8 mouse cellular contexts compared by ENCODE assay signal in the genomic region with DNA sequence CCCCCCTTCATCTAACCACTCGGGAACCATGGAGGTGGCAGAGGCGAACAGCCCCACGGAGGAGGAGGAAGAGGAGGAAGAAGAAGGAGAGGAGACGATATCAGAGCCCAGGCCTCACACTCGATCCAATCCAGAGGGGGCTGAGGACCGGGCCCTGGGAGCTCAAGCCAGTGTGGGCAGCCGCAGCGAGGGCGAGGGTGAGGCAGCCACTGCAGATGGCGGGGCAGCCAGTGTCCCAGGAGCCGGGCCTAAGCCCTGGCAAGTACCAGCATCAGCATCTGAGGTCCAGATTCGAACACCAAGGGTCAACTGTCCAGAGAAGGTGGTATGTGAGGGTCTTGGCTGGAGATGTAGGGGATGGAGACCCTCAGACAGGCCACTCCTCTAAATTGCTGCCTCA. TPM values are rescaled to one million over a fixed set of nuclear protein-coding genes. Genes with fewer than 3 reads are reported as not detected.
DNase-seq lines count a peak whose midpoint lies in the region; ATAC-seq and TF ChIP-seq lines count a peak whose summit lies in the region.

No protein-coding gene starts in this region.

- peak overlapping the region; percentile 94 for H3K4me2 ChIP-seq in liver, embryonic 11.5 days
- H3K4me2 ChIP-seq in embryonic facial prominence, embryonic 15.5 days (replicated peaks): peak overlapping the region; percentile 87
- H3K4me2 ChIP-seq in hindbrain, embryonic 14.5 days (replicated peaks): peak overlapping the region; percentile 81
- H3K4me2 ChIP-seq in midbrain, postnatal 0 days (ENCODE audit: low read depth, low read length, poor library complexity, severe bottlenecking): peak overlapping the region; percentile 88

- DNase-seq in liver, embryonic 11.5 days (ENCODE audit: low spot score): no peak
- no peak for DNase-seq in liver
- no peak for DNase-seq in hindbrain, embryonic 14.5 days (ENCODE audit: low spot score)
- no peak for DNase-seq in midbrain, postnatal 0 days (ENCODE audit: low spot score)
- DNase-seq in left cerebral cortex, postnatal 25 days (ENCODE audit: low spot score in 2 of 2): no peak
- no peak for DNase-seq in adipocyte (ENCODE audit: low spot score)
- DNase-seq in layer of hippocampus, adult 11-12 months (ENCODE audit: low spot score): no peak

- H3K36me3 ChIP-seq in liver, embryonic 11.5 days (ENCODE audit: control insufficient read depth, insufficient read depth, low read length): peaks cover 13% of the 10 kb centered on the region; the same call in 1 of the 2 replicates
- H3K36me3 ChIP-seq in embryonic facial prominence, embryonic 15.5 days: peaks cover 24% of the 10 kb centered on the region
- peaks cover 16% of the 10 kb centered on the region for H3K36me3 ChIP-seq in hindbrain, embryonic 14.5 days (replicated peaks; ENCODE audit: control insufficient read depth, insufficient read depth)
- H3K36me3 ChIP-seq in midbrain, postnatal 0 days (ENCODE audit: insufficient read depth, low read length): peaks cover 6% of the 10 kb centered on the region

- peak overlapping the region; percentile 92 for H3K4me3 ChIP-seq in liver, embryonic 11.5 days (ENCODE audit: low read depth, low read length)
- H3K4me3 ChIP-seq in embryonic facial prominence, embryonic 15.5 days (replicated peaks): peak overlapping the region; percentile 82
- H3K4me3 ChIP-seq in hindbrain, embryonic 14.5 days (replicated peaks; ENCODE audit: low read length): peak overlapping the region; percentile 68; the same call in 1 of the 2 replicates
- peak overlapping the region; percentile 61 for H3K4me3 ChIP-seq in midbrain, postnatal 0 days (ENCODE audit: low read depth, low read length)

- no peaks in the 10 kb centered on the region for H3K27me3 ChIP-seq in liver, embryonic 11.5 days (replicated peaks; ENCODE audit: control insufficient read depth, insufficient read depth, low read length)
- H3K27me3 ChIP-seq in embryonic facial prominence, embryonic 15.5 days: no peaks in the 10 kb centered on the region
- H3K27me3 ChIP-seq in hindbrain, embryonic 14.5 days (ENCODE audit: control insufficient read depth, insufficient read depth, low read length): no peaks in the 10 kb centered on the region
- H3K27me3 ChIP-seq in midbrain, postnatal 0 days (ENCODE audit: insufficient read depth, low read length): no peaks in the 10 kb centered on the region

- H3K27ac ChIP-seq in liver, embryonic 11.5 days (ENCODE audit: low read depth, low read length): no peak overlapping the region
- H3K27ac ChIP-seq in embryonic facial prominence, embryonic 15.5 days (replicated peaks): no peak overlapping the region
- no peak overlapping the region for H3K27ac ChIP-seq in hindbrain, embryonic 14.5 days
- no peak overlapping the region for H3K27ac ChIP-seq in midbrain, postnatal 0 days (ENCODE audit: low read depth, low read length)

- intact Hi-C loops in left cerebral cortex, postnatal 25 days (cut with DNase I): loop anchor here (2.0 kb wide), 1 partner anchor 27 kb away; a partner anchor contains a TSS

- H3K9me3 ChIP-seq in liver, embryonic 11.5 days (ENCODE audit: control insufficient read depth, low read length): no peaks in the 10 kb centered on the region
- no peaks in the 10 kb centered on the region for H3K9me3 ChIP-seq in embryonic facial prominence, embryonic 15.5 days (replicated peaks)
- no peaks in the 10 kb centered on the region for H3K9me3 ChIP-seq in hindbrain, embryonic 14.5 days (ENCODE audit: control insufficient read depth, low read length)
- H3K9me3 ChIP-seq in midbrain, postnatal 0 days (ENCODE audit: low read length): no peaks in the 10 kb centered on the region

- ATAC-seq in liver, embryonic 11.5 days (replicated peaks; ENCODE audit: low FRiP score): no peak
- no peak for ATAC-seq in embryonic facial prominence, embryonic 15.5 days (ENCODE audit: insufficient number of reproducible peaks, low FRiP score, low TSS enrichment, low read depth)
- ATAC-seq in hindbrain, embryonic 14.5 days (ENCODE audit: low FRiP score): no peak
- no peak for ATAC-seq in midbrain, postnatal 0 days (ENCODE audit: low FRiP score)

- peak overlapping the region; percentile 82 for H3K9ac ChIP-seq in liver, embryonic 11.5 days (ENCODE audit: low read depth, low read length)
- H3K9ac ChIP-seq in embryonic facial prominence, embryonic 15.5 days: no peak overlapping the region
- H3K9ac ChIP-seq in hindbrain, embryonic 14.5 days: 0 out of 2 replicates have a peak overlapping the region, but pooled peaks have one; percentile 69
- H3K9ac ChIP-seq in midbrain, postnatal 0 days (replicated peaks; ENCODE audit: low read length, poor library complexity, severe bottlenecking): no peak overlapping the region

- H3K4me1 ChIP-seq in liver, embryonic 11.5 days (replicated peaks; ENCODE audit: control insufficient read depth, insufficient read depth, low read length): peaks cover 14% of the 10 kb centered on the region
- peaks cover 13% of the 10 kb centered on the region for H3K4me1 ChIP-seq in embryonic facial prominence, embryonic 15.5 days
- H3K4me1 ChIP-seq in hindbrain, embryonic 14.5 days (replicated peaks; ENCODE audit: control insufficient read depth, insufficient read depth, low read length): peaks cover 11% of the 10 kb centered on the region; the same call in 1 of the 2 replicates
- peaks cover 8% of the 10 kb centered on the region for H3K4me1 ChIP-seq in midbrain, postnatal 0 days (ENCODE audit: insufficient read depth, low read length)

- no peak for TF ChIP-seq CTCF in midbrain, postnatal 0 days (IDR thresholded peaks at IDR 0.05)

- 82% methylated on average over 12 of the region's 12 CpGs for WGBS in liver, embryonic 11.5 days
- WGBS in embryonic facial prominence, embryonic 15.5 days: 80% methylated on average over 12 of the region's 12 CpGs
- 83% methylated on average over 12 of the region's 12 CpGs for WGBS in hindbrain, embryonic 14.5 days
- WGBS in midbrain, postnatal 0 days: 84% methylated on average over 12 of the region's 12 CpGs

RNA-seq across cellular contexts. Expression of a gene that starts 1.0 kb away (rescaled TPM):
- 102 and 111 TPM in 2 replicates for polyA plus RNA-seq in liver, embryonic 11.5 days (2014; fragmentation: Nextera tagmentation; extraction: Ambion mirVana)
- polyA plus RNA-seq in embryonic facial prominence, embryonic 15.5 days (2015; fragmentation: Nextera tagmentation; extraction: Ambion mirVana): 96.7 and 106 TPM in 2 replicates
- polyA plus RNA-seq in hindbrain, embryonic 14.5 days (2014; fragmentation: Nextera tagmentation; extraction: Ambion mirVana): 88.2 and 89.7 TPM in 2 replicates
- 78.1 and 124 TPM in 2 replicates for total RNA-seq in midbrain, postnatal 0 days (2014; rRNA removed)
- 90.2 and 98.4 TPM in 2 replicates for polyA plus RNA-seq in midbrain, postnatal 0 days (2015; fragmentation: Nextera tagmentation; extraction: Ambion mirVana)
- 100 to 1,000 TPM; 111 to 117 TPM for total RNA-seq in left cerebral cortex, postnatal 25 days (2021)

RNA-seq across cellular contexts. Expression of a gene that starts 2.1 kb away (rescaled TPM):
- polyA plus RNA-seq in liver, embryonic 11.5 days (2014; fragmentation: Nextera tagmentation; extraction: Ambion mirVana): 6.6 and 6.7 TPM in 2 replicates
- 11.6 and 12.7 TPM in 2 replicates for polyA plus RNA-seq in embryonic facial prominence, embryonic 15.5 days (2015; fragmentation: Nextera tagmentation; extraction: Ambion mirVana)
- polyA plus RNA-seq in hindbrain, embryonic 14.5 days (2014; fragmentation: Nextera tagmentation; extraction: Ambion mirVana): 4.7 and 6.0 TPM in 2 replicates
- total RNA-seq in midbrain, postnatal 0 days (2014; rRNA removed): 3.0 and 4.4 TPM in 2 replicates
- polyA plus RNA-seq in midbrain, postnatal 0 days (2015; fragmentation: Nextera tagmentation; extraction: Ambion mirVana): 3.9 and 4.3 TPM in 2 replicates
- 1 to 10 TPM; 4.9 to 5.0 TPM for total RNA-seq in left cerebral cortex, postnatal 25 days (2021)

RNA-seq across cellular contexts. Expression of a gene that starts 8.1 kb away (rescaled TPM):
- polyA plus RNA-seq in liver, embryonic 11.5 days (2014; fragmentation: Nextera tagmentation; extraction: Ambion mirVana): 43.9 and 52.9 TPM in 2 replicates
- polyA plus RNA-seq in embryonic facial prominence, embryonic 15.5 days (2015; fragmentation: Nextera tagmentation; extraction: Ambion mirVana): 33.1 and 33.7 TPM in 2 replicates
- polyA plus RNA-seq in hindbrain, embryonic 14.5 days (2014; fragmentation: Nextera tagmentation; extraction: Ambion mirVana): 3.8 and 4.7 TPM in 2 replicates
- total RNA-seq in midbrain, postnatal 0 days (2014; rRNA removed): 1.2 and 2.2 TPM in 2 replicates
- polyA plus RNA-seq in midbrain, postnatal 0 days (2015; fragmentation: Nextera tagmentation; extraction: Ambion mirVana): 1.1 and 1.2 TPM in 2 replicates
- total RNA-seq in left cerebral cortex, postnatal 25 days (2021): under 1 TPM; 0.28 to 0.41 TPM

RNA-seq across cellular contexts. Expression of a gene that starts 15.9 kb away (rescaled TPM):
- 43.7 and 44.6 TPM in 2 replicates for polyA plus RNA-seq in liver, embryonic 11.5 days (2014; fragmentation: Nextera tagmentation; extraction: Ambion mirVana)
- 59.0 and 61.2 TPM in 2 replicates for polyA plus RNA-seq in embryonic facial prominence, embryonic 15.5 days (2015; fragmentation: Nextera tagmentation; extraction: Ambion mirVana)
- polyA plus RNA-seq in hindbrain, embryonic 14.5 days (2014; fragmentation: Nextera tagmentation; extraction: Ambion mirVana): 35.9 and 37.5 TPM in 2 replicates
- total RNA-seq in midbrain, postnatal 0 days (2014; rRNA removed): 95.6 and 106 TPM in 2 replicates
- 31.1 and 32.9 TPM in 2 replicates for polyA plus RNA-seq in midbrain, postnatal 0 days (2015; fragmentation: Nextera tagmentation; extraction: Ambion mirVana)
- total RNA-seq in left cerebral cortex, postnatal 25 days (2021): 10 to 100 TPM; 37.6 to 43.0 TPM

RNA-seq across cellular contexts. Expression of a gene that starts 26.6 kb away (rescaled TPM):
- 5.8 and 6.9 TPM in 2 replicates for polyA plus RNA-seq in liver, embryonic 11.5 days (2014; fragmentation: Nextera tagmentation; extraction: Ambion mirVana)
- 7.1 and 8.5 TPM in 2 replicates for polyA plus RNA-seq in embryonic facial prominence, embryonic 15.5 days (2015; fragmentation: Nextera tagmentation; extraction: Ambion mirVana)
- 4.8 and 5.0 TPM in 2 replicates for polyA plus RNA-seq in hindbrain, embryonic 14.5 days (2014; fragmentation: Nextera tagmentation; extraction: Ambion mirVana)
- 9.4 and 10.5 TPM in 2 replicates for total RNA-seq in midbrain, postnatal 0 days (2014; rRNA removed)
- polyA plus RNA-seq in midbrain, postnatal 0 days (2015; fragmentation: Nextera tagmentation; extraction: Ambion mirVana): 5.4 and 5.5 TPM in 2 replicates
- total RNA-seq in left cerebral cortex, postnatal 25 days (2021): 10 to 100 TPM; 14.8 to 18.6 TPM

Comparison
In these comparisons a context has a peak if more than half of its experiments do, and no peak if none do; other contexts are left out.
1. H3K9ac ChIP-seq: peak in liver, embryonic 11.5 days (single experiment) and hindbrain, embryonic 14.5 days (single experiment); none in embryonic facial prominence, embryonic 15.5 days (single experiment) and midbrain, postnatal 0 days (single experiment).
2. Peak in every context shown above with its lines, with median percentiles within 50 percentile points of each other: H3K4me2 ChIP-seq and H3K4me3 ChIP-seq.